Mouse (Mus musculus) ES-E14 (cell line): ENCODE results near the gene Rxra.

Experiments used
- ZC3H11A ChIP-seq: IDR thresholded peaks from 2 replicates; pipeline ENCODE4 v1.6.1; 2012; ENCODE audit warnings: low read depth, mild to moderate bottlenecking, inconsistent platforms, low read length, borderline replicate concordance
- ZNF384 ChIP-seq: IDR thresholded peaks from 2 replicates; pipeline ENCODE4 v1.6.1; 2012; ENCODE audit warnings: low read depth, low read length, inconsistent platforms

DNA sequence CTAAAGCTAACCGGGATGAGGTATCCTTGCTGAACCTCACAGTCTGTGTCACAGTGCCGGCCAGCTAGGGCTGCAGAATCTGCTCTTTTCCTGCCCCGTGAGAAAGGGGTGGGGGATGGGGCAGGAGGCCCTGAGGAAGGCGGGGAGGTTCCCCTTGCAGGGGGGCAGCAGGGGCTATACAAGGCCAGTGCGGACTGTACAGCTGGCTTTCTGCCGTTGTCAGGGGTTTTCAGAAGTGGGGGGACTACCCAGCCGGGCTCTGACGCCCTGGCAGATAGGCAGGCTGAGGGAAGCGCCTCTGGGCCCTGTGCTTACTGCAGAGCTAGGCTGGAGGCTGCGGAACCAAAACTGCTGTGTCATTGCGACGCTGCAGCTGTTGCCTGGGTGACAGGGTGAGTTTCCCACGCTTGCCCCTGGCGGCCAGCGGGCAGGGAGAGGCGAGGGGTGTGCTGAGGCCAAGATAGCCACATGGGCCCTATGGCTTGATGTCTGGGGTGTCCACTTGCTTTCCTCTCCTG, 63.9 kb downstream of the Rxra start:
- TF ChIP-seq ZNF384 = no peak
- TF ChIP-seq ZC3H11A = no peak
